8 mouse cellular contexts compared by ENCODE assay signal in genomic region chr16:43965781-43966389, GRCm38 (mm10). TPM values are rescaled to one million over a fixed set of nuclear protein-coding genes. Genes with fewer than 3 reads are reported as not detected.
DNase-seq lines count a peak whose midpoint lies in the region; ATAC-seq and TF ChIP-seq lines count a peak whose summit lies in the region.
"Had no signal": no experiment of that assay in that cellular context is flagged by ENCODE, and none has a peak within 500 bp of the region (broad histone marks: within the 10 kb centered on the region; RNA-seq: fewer than 3 reads in every experiment).

No protein-coding gene starts in this region.

- H3K27me3 ChIP-seq in forebrain, embryonic 15.5 days = no peaks in the 10 kb centered on the region
- no peaks in the 10 kb centered on the region for H3K27me3 ChIP-seq in midbrain, embryonic 15.5 days (replicated peaks)

- no peaks in the 10 kb centered on the region for H3K36me3 ChIP-seq in forebrain, embryonic 15.5 days
- no peaks in the 10 kb centered on the region for H3K36me3 ChIP-seq in midbrain, embryonic 15.5 days (replicated peaks)

- H3K27ac ChIP-seq in layer of hippocampus, adult 2 months = peak overlapping the region; percentile 85
- H3K27ac ChIP-seq in forebrain, embryonic 15.5 days (replicated peaks) = no peak overlapping the region
- no peak overlapping the region for H3K27ac ChIP-seq in midbrain, embryonic 15.5 days

- WGBS in forebrain, embryonic 15.5 days = 58% methylated on average over 13 of the region's 13 CpGs
- whole genome bisulfite sequencing in midbrain, embryonic 15.5 days = 72% methylated on average over 13 of the region's 13 CpGs

- no peak overlapping the region for H3K4me2 ChIP-seq in forebrain, embryonic 15.5 days (replicated peaks)
- H3K4me2 ChIP-seq in midbrain, embryonic 15.5 days = no peak overlapping the region

- 0 out of 2 replicates have a peak, but pooled peaks cover 7% of the 10 kb centered on the region for H3K4me1 ChIP-seq in forebrain, embryonic 15.5 days
- no peaks in the 10 kb centered on the region for H3K4me1 ChIP-seq in midbrain, embryonic 15.5 days

- intact Hi-C loops in left cerebral cortex, postnatal 36 days (cut with DNase I) = no loop called here

- ATAC-seq in forebrain, embryonic 15.5 days (replicated peaks) = peak; percentile 39; the same call in 1 of the 2 replicates
- 0 out of 2 replicates have a peak, but pooled peaks have one; percentile 37 for ATAC-seq in midbrain, embryonic 15.5 days (replicated peaks)
- ATAC-seq in CD4-positive, CD25-positive, alpha-beta regulatory T cell, adult 4 months = no peak

- no peak overlapping the region for H3K9ac ChIP-seq in forebrain, embryonic 15.5 days (replicated peaks)
- H3K9ac ChIP-seq in midbrain, embryonic 15.5 days = no peak overlapping the region

- no peak for DNase-seq in layer of hippocampus, adult 2 months (ENCODE audit: low spot score in 2 of 2)
- no peak for DNase-seq in layer of hippocampus, adult 9-10 months (ENCODE audit: low spot score)
- peak; percentile 54 for DNase-seq in NIH3T3 (ENCODE audit: low read depth)
- DNase-seq in left cerebral cortex, postnatal 36 days (ENCODE audit: low spot score in 2 of 2) = no peak

- no peaks in the 10 kb centered on the region for H3K9me3 ChIP-seq in forebrain, embryonic 15.5 days
- H3K9me3 ChIP-seq in midbrain, embryonic 15.5 days = no peaks in the 10 kb centered on the region
- H3K9me3 ChIP-seq: G1E had no signal

- TF ChIP-seq CTCF in layer of hippocampus, adult 2 months (conservative IDR thresholded peaks at IDR 0.05) = no peak

- H3K4me3 ChIP-seq in layer of hippocampus, adult 2 months = no peak overlapping the region
- H3K4me3 ChIP-seq in forebrain, embryonic 15.5 days = no peak overlapping the region
- no peak overlapping the region for H3K4me3 ChIP-seq in midbrain, embryonic 15.5 days

RNA-seq across cellular contexts. Expression of gene Zdhhc23, which starts 13.7 kb away (rescaled TPM):
- total RNA-seq in layer of hippocampus, adult 2 months (2021) = 10 to 100 TPM; 43.4 to 49.1 TPM
- polyA plus RNA-seq in forebrain, embryonic 15.5 days (2015; fragmentation: Nextera tagmentation; extraction: Ambion mirVana) = 3.0 and 3.2 TPM in 2 replicates
- 3.3 and 3.7 TPM in 2 replicates for polyA plus RNA-seq in midbrain, embryonic 15.5 days (2015; fragmentation: Nextera tagmentation; extraction: Ambion mirVana)
- total RNA-seq in left cerebral cortex, postnatal 36 days (2021) = 10 to 100 TPM; 24.8 to 27.0 TPM
- polyA plus RNA-seq in CD4-positive, CD25-positive, alpha-beta regulatory T cell, adult 4 months (2017; shearing (Covaris generic)) = 1 to 10 TPM; 2.5 to 3.3 TPM

RNA-seq across cellular contexts. Expression of gene Qtrt2, which starts 39.3 kb away (rescaled TPM):
- total RNA-seq in layer of hippocampus, adult 2 months (2021) = 10 to 100 TPM; 38.8 to 40.7 TPM
- polyA plus RNA-seq in forebrain, embryonic 15.5 days (2015; fragmentation: Nextera tagmentation; extraction: Ambion mirVana) = 25.1 and 26.7 TPM in 2 replicates
- 17.2 and 18.1 TPM in 2 replicates for polyA plus RNA-seq in midbrain, embryonic 15.5 days (2015; fragmentation: Nextera tagmentation; extraction: Ambion mirVana)
- 10 to 100 TPM; 17.9 to 29.7 TPM for total RNA-seq in left cerebral cortex, postnatal 36 days (2021)
- polyA plus RNA-seq in CD4-positive, CD25-positive, alpha-beta regulatory T cell, adult 4 months (2017; shearing (Covaris generic)) = 10 to 100 TPM; 22.3 to 23.5 TPM
